Mouse (Mus musculus) heart, embryonic 12.5 days (tissue): ENCODE results near the gene Rps28. TPM values are rescaled to one million over a fixed set of nuclear protein-coding genes. Genes with fewer than 3 reads are reported as not detected.

Source experiments
- ATAC-seq: fragments of 200-750 bp; cut with Nextera tagmentation; 2 replicates; pipeline ENCODE4 v1.8.0; 2017; ENCODE audit warnings: moderate TSS enrichment, moderate library complexity; ENCODE audit not compliant: insufficient number of reproducible peaks, low FRiP score
- H3K27ac ChIP-seq: fragments of 300-500 bp; sonication (generic); 2 replicates; pipeline ENCODE4 v1.5.1; 2016; ENCODE audit warnings: mild to moderate bottlenecking, moderate library complexity; ENCODE audit not compliant: poor library complexity, severe bottlenecking
- H3K27me3 ChIP-seq: fragments of 300-500 bp; sonication (generic); replicated peaks from 2 replicates; pipeline ENCODE4 v1.6.1; 2016; ENCODE audit warnings: mild to moderate bottlenecking, moderate library complexity
- H3K36me3 ChIP-seq: fragments of 300-500 bp; sonication (generic); 2 replicates; pipeline ENCODE4 v1.6.1; 2016; ENCODE audit warnings: mild to moderate bottlenecking, moderate library complexity
- H3K4me1 ChIP-seq: fragments of 300-500 bp; sonication (generic); replicated peaks from 2 replicates; pipeline ENCODE4 v1.6.1; 2016; ENCODE audit warnings: mild to moderate bottlenecking
- H3K4me2 ChIP-seq: fragments of 300-500 bp; sonication (generic); 2 replicates; pipeline ENCODE4 v1.6.1; 2016; ENCODE audit warnings: mild to moderate bottlenecking, moderate library complexity
- H3K4me3 ChIP-seq: fragments of 300-500 bp; sonication (generic); 2 replicates; pipeline ENCODE4 v1.5.1; 2016; ENCODE audit warnings: mild to moderate bottlenecking
- H3K9ac ChIP-seq: fragments of 300-500 bp; sonication (generic); 2 replicates; pipeline ENCODE4 v1.6.1; 2016; ENCODE audit warnings: mild to moderate bottlenecking, moderate library complexity
- H3K9me3 ChIP-seq: fragments of 300-500 bp; sonication (generic); replicated peaks from 2 replicates; pipeline ENCODE4 v1.6.1; 2016; ENCODE audit warnings: mild to moderate bottlenecking, moderate library complexity
- WGBS: fragments of 180-500 bp; shearing (Covaris S2); methylation state at CpG from one replicate; pipeline ENCODE4 v1.1.7; 2016; 5-methylcytosine and 5-hydroxymethylcytosine counted together
- polyA plus RNA-seq: library from polyadenylated mRNA; unstranded; fragments of >200 nt; fragmentation: Nextera tagmentation; extraction: Ambion mirVana; gene quantifications from 2 replicates; pipeline ENCODE4 v1.2.1, GENCODE M21; 2016

The Rps28 gene
- polyA plus RNA-seq, 1 experiment from 2014 or later = 570 TPM

DNA sequence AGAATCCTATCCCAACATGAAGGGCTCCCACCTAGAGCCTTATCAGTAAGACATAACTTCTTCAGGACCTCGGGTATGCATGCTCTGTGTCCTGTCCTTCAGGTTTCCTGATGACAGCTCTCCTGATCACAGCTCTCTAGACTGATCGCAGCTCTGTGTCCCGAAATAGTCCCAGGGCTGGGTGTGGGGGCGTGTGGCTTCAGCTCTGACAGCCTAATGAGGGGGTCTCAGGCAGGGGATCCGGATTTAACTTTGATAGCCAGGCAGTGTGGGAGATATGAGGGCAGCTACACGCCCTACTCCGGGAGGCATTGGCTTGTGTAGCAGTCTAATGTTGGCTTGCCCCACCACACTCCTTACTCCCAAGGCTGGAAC is 13.2 kb downstream of the Rps28 start:
- Histone ChIP-seq H3K27ac (peak overlapping the region; percentile 65), H3K27me3 (peaks cover 41% of the 10 kb centered on the region), H3K9me3 (no peaks in the 10 kb centered on the region), H3K36me3 (no peaks in the 10 kb centered on the region), H3K4me1 (peaks cover 29% of the 10 kb centered on the region), H3K4me2 (peak overlapping the region; percentile 81), H3K9ac (peak overlapping the region; percentile 43), H3K4me3 (peak overlapping the region; percentile 53)
- ATAC-seq = peak; percentile 60
- 0% methylated on average over 7 of the region's 7 CpGs for WGBS

DNA sequence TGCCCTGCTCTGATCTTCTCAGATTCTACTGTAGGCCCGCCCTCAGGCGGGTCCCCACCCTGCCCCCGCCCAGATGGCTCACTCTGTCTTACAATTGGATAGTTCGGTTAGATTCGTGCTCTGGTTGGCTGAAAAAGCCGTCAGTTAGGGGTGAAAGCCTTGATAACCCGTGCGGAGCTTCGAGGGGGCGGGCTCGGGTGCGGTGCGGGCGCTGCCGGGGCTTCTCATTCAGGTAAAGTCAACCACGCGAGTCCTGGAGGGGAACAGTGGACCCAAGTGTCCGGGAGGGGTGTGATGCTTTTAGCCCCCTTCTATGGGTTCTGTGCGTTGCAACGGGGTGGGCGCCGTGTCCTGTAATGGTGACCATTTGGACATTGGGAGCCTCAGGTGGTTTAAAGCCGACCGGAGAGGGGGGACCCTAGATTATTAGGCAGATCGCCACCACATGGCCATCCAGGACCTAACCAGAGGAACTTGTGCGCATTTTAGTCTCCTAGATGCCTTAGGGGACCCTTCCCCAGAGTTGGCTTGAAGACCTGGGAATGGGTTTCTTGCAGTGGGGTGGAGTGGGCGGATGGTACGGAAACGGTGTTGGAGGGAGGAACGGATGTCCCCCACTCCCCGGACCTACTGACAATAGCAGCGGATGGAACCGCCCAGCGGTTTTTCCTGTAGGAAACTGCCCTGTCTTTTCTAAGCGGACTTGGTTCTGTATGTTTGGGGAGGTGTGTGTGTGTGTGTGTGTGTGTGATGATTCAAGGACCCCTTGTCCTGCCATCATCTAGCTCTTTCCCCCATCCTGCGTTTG is 13.8 kb downstream of the Rps28 start, which contains the start of gene Kank3:
Kank3 (plus strand) TSS at position 186 of the 808 bp plus-strand sequence.
- Histone ChIP-seq H3K9ac (peak within 1 kb of the TSS; percentile 52), H3K36me3 (no peaks in the 10 kb centered on the region), H3K27me3 (peaks cover 41% of the 10 kb centered on the region), H3K4me1 (peaks cover 29% of the 10 kb centered on the region), H3K9me3 (no peaks in the 10 kb centered on the region), H3K4me3 (peak within 1 kb of the TSS; percentile 53), H3K4me2 (peak within 1 kb of the TSS; percentile 81), H3K27ac (peak within 1 kb of the TSS; percentile 65)
- peak; percentile 96 for ATAC-seq
- under 1% methylated on average over 36 of the region's 36 CpGs for WGBS

DNA sequence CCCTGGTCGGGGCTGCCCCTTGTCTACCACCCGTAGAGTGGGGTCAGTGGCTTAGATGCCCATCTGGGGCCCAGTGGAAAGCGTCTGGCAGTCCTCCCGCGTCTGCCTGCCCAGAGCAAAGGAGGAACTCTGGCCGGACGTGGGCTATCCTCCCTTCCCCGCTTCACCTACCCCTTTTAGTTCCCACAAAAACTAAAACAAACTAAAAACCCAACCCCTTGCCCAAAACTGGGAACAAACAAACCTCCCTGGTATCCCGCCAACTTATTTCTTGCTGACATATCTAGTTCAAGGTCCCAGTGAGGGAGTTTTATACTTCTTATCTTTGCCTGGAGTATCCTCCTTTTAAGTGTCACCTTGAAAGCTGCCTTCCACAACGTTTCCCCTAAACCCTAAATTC is 16.2 kb downstream of the Rps28 start:
- no peak for ATAC-seq
- Histone ChIP-seq H3K4me2 (no peak overlapping the region), H3K27ac (no peak overlapping the region), H3K9ac (no peak overlapping the region), H3K9me3 (no peaks in the 10 kb centered on the region), H3K4me1 (peaks cover 32% of the 10 kb centered on the region), H3K36me3 (no peaks in the 10 kb centered on the region), H3K4me3 (no peak overlapping the region), H3K27me3 (peaks cover 29% of the 10 kb centered on the region)
- 25% methylated on average over 10 of the region's 10 CpGs for WGBS

DNA sequence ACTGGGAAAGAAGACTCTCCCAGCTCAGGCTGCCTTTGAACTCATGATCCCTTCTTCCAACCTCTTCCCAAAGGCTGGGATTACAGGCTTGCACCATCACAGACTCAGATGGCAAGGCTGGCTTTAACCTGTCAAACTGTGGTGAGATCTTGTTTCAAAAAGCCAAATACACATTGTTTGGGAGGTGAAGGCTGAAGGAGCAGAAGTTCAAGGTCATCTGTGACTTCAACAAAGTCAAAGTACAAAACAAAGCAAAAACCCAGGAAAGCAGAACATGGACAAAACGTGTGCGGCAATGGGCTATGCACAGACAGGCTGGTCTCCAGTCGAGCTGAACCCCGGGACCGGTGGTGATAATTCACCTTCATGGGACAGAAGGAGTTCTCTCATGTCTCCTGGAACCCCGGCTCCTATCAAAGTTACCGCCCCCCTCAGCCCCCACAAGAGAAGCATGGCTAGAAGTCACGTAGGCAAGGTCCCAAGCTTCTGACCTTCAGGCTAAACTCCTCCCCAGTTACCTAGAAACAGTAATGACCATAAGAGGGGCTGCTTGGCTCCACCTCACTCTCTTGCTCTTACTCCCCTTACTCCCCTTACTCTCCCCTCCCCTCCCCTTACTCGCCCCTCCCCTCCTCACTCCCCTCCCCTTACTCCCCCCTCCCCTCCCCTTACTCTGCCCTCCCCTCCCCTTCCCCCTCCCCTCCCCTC is 17.0 kb downstream of the Rps28 start:
- H3K4me3 ChIP-seq = no peak overlapping the region
- peaks cover 23% of the 10 kb centered on the region for H3K4me1 ChIP-seq
- WGBS = 48% methylated on average over 8 of the region's 9 CpGs
- H3K9me3 ChIP-seq = no peaks in the 10 kb centered on the region
- peaks cover 36% of the 10 kb centered on the region for H3K27me3 ChIP-seq
- H3K27ac ChIP-seq = no peak overlapping the region
- no peak overlapping the region for H3K4me2 ChIP-seq
- no peak for ATAC-seq
- H3K36me3 ChIP-seq = no peaks in the 10 kb centered on the region
- H3K9ac ChIP-seq = no peak overlapping the region

- no peak for ATAC-seq
- 21% methylated on average over 1 of the region's 1 CpGs for WGBS
- Histone ChIP-seq H3K27me3 (peaks cover 44% of the 10 kb centered on the region), H3K4me3 (no peak overlapping the region), H3K9me3 (no peaks in the 10 kb centered on the region), H3K27ac (no peak overlapping the region), H3K4me1 (peaks cover 7% of the 10 kb centered on the region), H3K4me2 (no peak overlapping the region), H3K36me3 (no peaks in the 10 kb centered on the region), H3K9ac (no peak overlapping the region)
Observed at GRCm38 (mm10) chr17:33804745-33805144, 19.6 kb downstream of the Rps28 start.

GRCm38 (mm10) chr17:33804205-33804604 is 20.2 kb downstream of the Rps28 start:
- Histone ChIP-seq H3K4me2 (no peak overlapping the region), H3K9ac (no peak overlapping the region), H3K27ac (no peak overlapping the region), H3K9me3 (no peaks in the 10 kb centered on the region), H3K4me1 (peaks cover 7% of the 10 kb centered on the region), H3K36me3 (no peaks in the 10 kb centered on the region), H3K27me3 (peaks cover 50% of the 10 kb centered on the region), H3K4me3 (no peak overlapping the region)
- 49% methylated on average over 4 of the region's 4 CpGs for WGBS
- no peak for ATAC-seq

DNA sequence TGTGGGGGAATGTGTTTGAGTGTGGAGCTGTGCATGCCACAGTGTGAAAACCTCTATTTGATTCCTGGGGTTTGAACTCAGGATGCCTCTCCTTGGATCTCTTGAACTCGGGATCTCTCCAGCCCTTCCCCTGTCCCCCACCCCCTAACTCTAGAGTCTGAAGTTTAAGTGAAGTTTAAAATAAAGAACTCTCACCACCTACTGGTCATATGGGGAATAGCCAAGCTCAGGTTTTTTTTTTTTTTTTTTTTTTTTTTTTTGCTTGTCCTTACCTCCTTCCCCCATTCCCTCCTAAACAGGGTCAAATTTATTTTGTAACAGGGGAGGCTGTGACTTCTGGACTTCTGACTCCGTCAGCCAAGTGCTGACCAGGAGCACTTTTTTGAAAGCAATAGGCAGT is 22.1 kb downstream of the Rps28 start:
- Histone ChIP-seq H3K27me3 (peaks cover 52% of the 10 kb centered on the region), H3K4me1 (peaks cover 7% of the 10 kb centered on the region), H3K9me3 (no peaks in the 10 kb centered on the region), H3K4me3 (no peak overlapping the region), H3K4me2 (no peak overlapping the region), H3K27ac (no peak overlapping the region), H3K36me3 (no peaks in the 10 kb centered on the region), H3K9ac (no peak overlapping the region)
- ATAC-seq = no peak
- 5% methylated on average over 2 of the region's 2 CpGs for WGBS

DNA sequence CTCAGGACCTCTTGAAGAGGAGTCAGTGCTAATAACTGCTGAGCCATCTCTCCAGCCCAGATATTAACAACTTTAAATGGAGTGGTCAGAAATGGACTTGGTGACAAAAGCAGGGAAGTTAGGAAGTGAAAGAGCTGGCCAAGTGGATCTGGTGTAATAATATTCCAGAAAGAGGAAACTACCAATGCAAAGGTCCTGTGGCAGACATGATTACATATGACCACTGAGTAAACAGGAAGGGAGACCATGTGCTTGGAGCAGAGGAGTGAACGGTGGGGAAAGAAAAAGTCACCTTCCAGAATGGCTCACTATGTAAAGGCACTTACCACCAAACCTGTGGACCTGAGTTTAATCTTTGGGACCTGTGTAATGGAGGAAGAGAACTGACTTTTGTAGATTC is 25.1 kb downstream of the Rps28 start:
- Histone ChIP-seq H3K27me3 (peaks cover 46% of the 10 kb centered on the region), H3K36me3 (no peaks in the 10 kb centered on the region), H3K4me3 (no peak overlapping the region), H3K4me2 (no peak overlapping the region), H3K27ac (no peak overlapping the region), H3K9me3 (no peaks in the 10 kb centered on the region), H3K9ac (no peak overlapping the region), H3K4me1 (peaks cover 3% of the 10 kb centered on the region)
- no peak for ATAC-seq
- WGBS = 56% methylated on average over 1 of the region's 1 CpGs

- H3K27me3 ChIP-seq = peaks cover 54% of the 10 kb centered on the region
- H3K36me3 ChIP-seq = no peaks in the 10 kb centered on the region
- no peak overlapping the region for H3K9ac ChIP-seq
- no peak overlapping the region for H3K27ac ChIP-seq
- H3K4me2 ChIP-seq = no peak overlapping the region
- H3K9me3 ChIP-seq = no peaks in the 10 kb centered on the region
- H3K4me1 ChIP-seq = no peaks in the 10 kb centered on the region
- 55% methylated on average over 3 of the region's 3 CpGs for WGBS
- ATAC-seq = no peak
- H3K4me3 ChIP-seq = no peak overlapping the region
Observed at GRCm38 (mm10) chr17:33798306-33798705, 26.1 kb downstream of the Rps28 start.

- Histone ChIP-seq H3K4me3 (no peak overlapping the region), H3K27ac (no peak overlapping the region), H3K4me1 (peaks cover 17% of the 10 kb centered on the region), H3K4me2 (no peak overlapping the region), H3K36me3 (no peaks in the 10 kb centered on the region), H3K9me3 (no peaks in the 10 kb centered on the region), H3K27me3 (peaks cover 48% of the 10 kb centered on the region), H3K9ac (no peak overlapping the region)
- WGBS = 12% methylated on average over 4 of the region's 4 CpGs
- ATAC-seq = no peak
Observed at GRCm38 (mm10) chr17:33788732-33789131, 35.6 kb downstream of the Rps28 start.

GRCm38 (mm10) chr17:33786375-33786774 is 38.0 kb downstream of the Rps28 start:
- Histone ChIP-seq H3K4me3 (no peak overlapping the region), H3K9me3 (no peaks in the 10 kb centered on the region), H3K9ac (no peak overlapping the region), H3K4me1 (peaks cover 35% of the 10 kb centered on the region), H3K27ac (no peak overlapping the region), H3K4me2 (no peak overlapping the region), H3K36me3 (no peaks in the 10 kb centered on the region), H3K27me3 (peaks cover 39% of the 10 kb centered on the region)
- ATAC-seq = no peak
- WGBS = 77% methylated on average over 18 of the region's 18 CpGs
